Mouse (Mus musculus): Measurements from ENCODE around the gene Ncoa5.

The Ncoa5 gene

DNA sequence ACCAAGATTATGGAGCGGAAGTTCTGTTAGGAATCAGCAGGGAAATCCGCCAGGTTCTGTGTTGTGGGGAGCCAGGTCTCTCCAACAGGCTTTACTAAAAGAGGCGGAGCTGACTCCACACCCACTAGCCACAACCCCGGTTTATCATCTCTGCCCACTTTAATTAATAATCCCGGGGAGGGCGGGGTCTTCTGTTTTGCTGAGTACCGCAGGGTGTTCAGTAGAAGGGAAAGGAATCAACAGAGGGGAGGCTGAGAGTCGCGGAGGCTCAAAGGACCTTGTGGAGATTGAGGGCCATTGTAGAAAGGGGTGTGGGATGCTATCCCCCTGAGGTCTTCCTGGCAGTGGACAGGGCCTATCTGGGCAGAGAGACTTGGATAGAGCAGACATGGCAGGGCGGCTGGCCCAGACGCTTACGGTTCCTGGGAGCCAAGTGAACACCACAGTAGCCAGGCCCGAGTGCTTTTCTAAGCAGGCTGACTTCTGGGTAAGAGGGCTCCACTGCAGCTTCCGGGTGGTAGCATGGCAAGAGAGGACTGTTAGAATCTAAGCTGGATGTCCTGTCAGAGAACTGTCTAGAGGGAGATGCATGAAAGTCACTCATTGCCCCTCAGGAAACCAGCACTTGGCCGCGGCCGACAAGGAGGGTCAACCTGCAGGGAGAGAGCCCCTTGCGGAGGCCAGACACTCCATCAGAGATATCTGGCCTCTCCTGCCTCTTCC is 16.3 kb upstream of the Ncoa5 start:
- CTCF ChIA-PET = no interaction called here

DNA sequence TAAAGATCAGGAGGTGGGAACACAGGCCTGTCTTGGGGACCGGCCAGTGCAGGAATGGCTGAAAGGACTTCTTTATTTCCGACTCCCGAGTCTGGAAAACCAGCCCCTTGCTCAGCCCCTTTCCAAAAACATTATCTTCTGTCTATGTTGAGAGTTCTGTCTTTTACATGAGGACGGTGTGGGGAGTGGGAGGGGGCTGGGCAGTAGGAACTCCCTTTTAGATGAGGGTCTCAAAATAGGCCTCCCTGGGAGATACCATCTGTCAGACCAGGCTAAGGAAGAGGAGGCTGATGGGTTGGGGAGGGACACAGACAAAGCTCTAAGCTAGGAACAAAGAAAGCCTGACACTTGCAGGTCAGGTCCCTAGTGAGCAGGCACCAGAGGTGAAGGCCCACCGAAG is 14.4 kb upstream of the Ncoa5 start:
- CTCF ChIA-PET = no interaction called here

DNA sequence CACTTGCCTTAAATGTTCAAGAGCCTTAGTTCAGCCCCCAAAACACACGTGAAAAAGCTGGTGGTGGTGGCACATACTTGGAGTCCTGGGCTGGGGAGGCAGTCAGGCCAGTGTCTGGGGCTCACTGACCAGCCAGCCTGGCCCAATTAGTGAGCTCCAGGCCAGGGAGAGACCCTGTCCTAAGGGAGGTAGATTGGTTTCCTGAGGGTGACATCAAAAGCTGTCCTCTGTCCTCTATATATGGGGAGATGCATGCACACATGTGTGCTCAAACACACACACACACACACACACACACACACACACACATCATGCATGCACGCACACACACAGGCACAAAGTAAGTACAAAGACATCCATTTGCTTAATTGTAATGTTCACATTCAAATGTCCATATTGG is 9.1 kb upstream of the Ncoa5 start:
- CTCF ChIA-PET = interaction anchor here (0.6 to 0.7 kb wide), 2 partner anchors 163 to 429 kb away, joined by 3 to 5 read pairs; partner anchors contain the start of gene Slc13a3

DNA sequence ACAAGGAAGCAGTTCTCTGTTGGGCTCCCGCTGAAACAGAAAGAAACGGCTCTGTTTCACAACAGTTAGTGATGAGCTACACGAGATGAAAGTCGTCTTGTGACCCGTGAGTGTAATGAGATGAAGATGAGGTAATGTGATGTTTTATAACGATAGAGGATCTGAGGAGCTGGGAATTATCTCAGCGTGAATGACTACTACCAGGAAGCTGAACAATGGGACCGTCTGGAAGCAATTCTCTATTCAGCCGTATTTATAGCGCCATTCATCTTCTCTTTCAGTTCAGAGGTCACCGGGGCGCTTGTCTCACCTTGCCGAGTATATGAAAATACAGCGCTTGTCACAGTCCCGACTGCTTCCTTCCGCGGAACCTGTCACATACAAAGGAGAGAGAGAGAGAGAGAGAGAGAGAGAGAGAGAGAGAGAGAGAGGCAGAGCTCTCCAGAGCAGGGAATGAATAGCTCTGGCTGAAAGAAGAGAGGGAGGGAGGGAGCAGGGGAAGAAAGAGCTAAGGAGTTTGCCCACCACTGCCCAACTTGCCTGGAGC is 8.5 kb upstream of the Ncoa5 start:
- CTCF ChIA-PET = interaction anchor here (0.6 to 0.7 kb wide), 2 partner anchors 162 to 430 kb away, joined by 3 to 5 read pairs; partner anchors contain the start of gene Slc13a3

DNA sequence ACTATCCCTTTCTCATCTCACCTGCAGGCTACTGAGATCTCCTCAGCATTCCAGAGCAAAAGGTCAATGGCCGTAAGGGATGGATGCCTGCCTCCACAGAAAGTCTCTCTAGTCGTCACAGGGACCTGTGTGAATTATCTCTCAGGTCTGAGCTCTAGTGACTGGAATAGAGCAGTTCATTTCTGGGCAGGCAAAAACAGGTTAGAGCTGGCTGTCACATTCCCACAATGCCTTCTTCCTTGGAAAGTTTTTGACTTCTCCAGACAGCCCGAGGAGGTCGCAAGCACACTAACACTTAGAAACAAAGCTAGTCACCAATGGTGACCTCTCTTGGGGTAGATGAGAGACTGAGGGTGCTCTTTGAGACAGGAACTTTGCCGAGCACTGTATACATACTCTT is 7.5 kb upstream of the Ncoa5 start:
- CTCF ChIA-PET = no interaction called here

DNA sequence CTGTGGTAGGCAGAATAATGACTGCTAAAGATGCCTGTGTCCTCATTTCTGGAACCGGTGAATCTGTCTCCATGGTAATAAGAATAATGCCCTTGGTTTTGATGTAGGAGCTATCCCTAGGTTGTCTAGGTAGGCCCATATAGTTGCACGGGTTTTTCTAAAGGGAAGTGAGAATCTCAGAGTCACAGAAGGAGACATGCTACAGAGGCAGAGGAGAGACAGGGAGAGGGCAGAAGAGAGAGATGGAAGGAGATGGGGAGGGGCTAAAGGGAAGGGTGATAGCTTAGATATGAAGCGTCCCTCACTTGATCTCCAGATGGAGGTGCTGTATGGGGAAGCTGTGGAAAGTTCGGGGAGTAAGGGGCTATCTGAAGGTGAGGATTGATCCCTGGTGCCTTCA is 2.7 kb upstream of the Ncoa5 start:
- CTCF ChIA-PET = no interaction called here

DNA sequence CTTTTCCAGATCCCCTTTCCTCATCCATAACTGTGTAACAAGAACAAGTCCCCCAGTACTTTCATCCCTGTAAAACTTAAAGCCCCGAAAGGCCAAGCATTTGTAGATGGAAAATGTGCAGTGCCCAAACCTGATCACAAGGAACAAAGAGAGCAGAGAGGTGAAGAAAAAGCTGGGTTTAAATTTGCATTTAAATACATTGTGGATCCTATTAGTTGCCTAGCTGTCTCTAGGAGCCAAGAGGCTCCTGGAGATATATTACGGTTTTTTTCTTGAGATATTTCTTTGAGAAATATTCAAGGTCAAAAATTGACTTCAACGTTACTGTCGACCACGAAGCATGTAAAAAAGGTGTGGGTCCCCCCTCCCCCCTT is 378 bp upstream of the Ncoa5 start:
- CTCF ChIA-PET = interaction anchor here (0.6 kb wide), 1 partner anchor 27 kb away, joined by 6 read pairs; no protein-coding TSS in a partner anchor

DNA sequence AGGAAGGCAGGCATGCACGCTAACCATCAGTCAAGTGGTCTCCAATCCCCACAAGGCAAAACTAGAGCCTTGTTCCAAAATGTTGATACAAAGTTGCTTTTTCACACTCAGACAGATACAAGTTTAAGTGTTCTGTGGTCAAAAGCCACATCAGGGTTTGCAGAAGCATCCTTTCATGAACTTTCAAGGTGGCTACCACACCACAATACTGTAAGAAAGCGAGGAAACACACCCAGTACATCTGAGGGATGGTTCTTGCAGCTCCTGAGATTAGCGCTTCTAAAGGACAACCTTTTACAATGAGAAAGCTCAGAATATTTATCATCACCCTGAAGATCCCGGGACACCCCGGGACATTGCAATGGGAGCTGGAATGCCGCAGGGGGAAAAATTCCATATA is 1.4 kb downstream of the Ncoa5 start:
- CTCF ChIA-PET = interaction anchor here (0.7 kb wide), 1 partner anchor 174 kb away, joined by 3 read pairs; no protein-coding TSS in a partner anchor

DNA sequence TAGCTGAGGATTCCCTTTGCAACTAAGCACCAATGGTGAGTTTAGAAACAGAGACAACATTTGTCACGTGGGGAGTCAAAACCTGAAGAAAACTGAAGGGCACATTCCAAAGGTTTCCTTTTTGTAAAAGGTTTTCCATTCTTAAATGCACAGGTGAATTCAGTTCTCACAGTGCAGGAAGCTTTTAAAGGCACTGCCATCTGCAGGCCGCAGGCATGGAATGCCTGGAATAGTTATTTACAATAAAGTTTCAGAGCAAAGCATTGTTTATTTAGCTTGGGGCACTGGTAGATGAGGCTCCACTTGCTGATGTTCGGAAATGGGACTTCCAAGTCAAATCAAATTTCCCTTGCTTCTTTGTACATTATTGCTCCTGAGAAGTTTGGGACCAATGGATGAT is 2.1 kb downstream of the Ncoa5 start:
- CTCF ChIA-PET = interaction anchor here (0.6 kb wide), 1 partner anchor 99 kb away, joined by 7 read pairs; no protein-coding TSS in a partner anchor

DNA sequence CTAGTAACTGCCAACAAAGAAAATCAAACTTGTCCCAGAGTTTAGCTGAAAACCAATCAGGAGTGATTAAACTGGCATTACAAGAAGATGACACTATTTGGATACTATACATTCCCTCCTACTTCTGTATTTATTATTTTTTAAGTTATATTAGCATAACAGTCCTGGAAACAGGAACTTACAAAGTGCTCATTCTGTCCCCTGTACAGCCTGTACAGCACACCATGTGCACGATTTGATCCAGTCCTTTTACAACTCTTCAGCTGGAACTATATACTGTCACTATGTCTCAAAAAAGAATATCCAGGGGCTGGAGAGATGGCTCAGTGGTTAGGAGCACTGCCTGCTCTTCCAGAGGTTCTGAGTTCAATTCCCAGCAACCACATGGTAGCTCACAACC is 7.5 kb downstream of the Ncoa5 start:
- CTCF ChIA-PET = interaction anchor here (0.6 kb wide), 1 partner anchor 640 kb away, joined by 5 read pairs; no protein-coding TSS in a partner anchor

DNA sequence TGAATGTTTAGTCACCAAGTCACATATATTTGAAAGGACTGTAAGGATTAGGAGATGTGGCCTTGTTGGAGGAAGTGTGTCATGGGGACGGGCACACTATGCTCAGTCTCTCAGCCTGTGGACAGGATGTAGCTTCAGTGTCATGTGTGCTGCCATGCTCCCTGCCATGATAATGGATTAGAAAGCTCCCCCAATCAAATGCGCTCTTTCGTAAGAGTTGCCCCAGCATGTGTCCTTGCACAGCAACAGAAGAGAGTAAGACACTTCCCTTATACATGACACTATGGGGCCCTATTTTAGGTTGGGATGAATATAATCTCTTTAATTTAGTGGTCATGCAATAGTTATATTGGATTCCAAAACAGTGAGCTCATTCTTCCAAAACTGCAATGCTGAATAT is 14.2 kb downstream of the Ncoa5 start:
- CTCF ChIA-PET = no interaction called here

DNA sequence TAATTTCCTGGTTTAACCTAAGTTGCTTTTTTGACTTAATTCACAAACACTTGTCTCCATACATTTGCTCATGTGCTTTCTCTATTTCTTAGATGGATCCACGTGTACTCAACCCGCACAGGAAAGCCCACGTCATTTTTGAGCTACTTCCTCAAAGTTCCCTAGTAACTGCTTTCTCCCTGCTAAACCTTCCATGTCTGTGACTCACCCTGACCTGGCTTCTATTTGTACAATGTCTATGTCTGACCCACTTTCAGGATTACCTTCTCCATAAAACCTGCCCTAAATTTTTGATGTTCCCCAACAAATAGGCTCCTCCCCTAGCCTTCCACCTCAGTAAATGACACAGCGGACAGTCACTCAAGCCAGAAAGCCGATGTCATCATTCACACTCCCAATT is 19.7 kb downstream of the Ncoa5 start:
- CTCF ChIA-PET = interaction anchor here (0.6 kb wide), 1 partner anchor 43 kb away, joined by 3 read pairs; no protein-coding TSS in a partner anchor

DNA sequence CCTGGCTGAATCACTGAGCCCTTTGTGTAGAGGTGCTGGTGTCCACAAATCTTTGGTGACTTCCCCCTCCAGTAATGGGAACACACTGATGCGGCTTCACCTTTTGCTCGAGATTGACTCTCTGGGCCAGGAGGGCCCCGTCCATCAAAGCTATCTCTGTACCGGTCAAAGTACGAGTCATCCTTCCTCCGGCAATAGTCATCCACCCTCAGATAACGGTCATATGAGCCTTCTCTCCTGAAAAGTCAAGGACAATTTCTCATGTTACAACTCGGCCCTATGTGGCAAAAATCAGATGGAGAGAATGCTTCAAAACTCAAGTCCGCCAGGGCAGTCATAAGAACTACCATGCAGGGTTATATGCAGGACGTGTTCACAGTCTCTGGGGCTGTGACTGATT is 24.3 kb downstream of the Ncoa5 start:
- CTCF ChIA-PET = no interaction called here

DNA sequence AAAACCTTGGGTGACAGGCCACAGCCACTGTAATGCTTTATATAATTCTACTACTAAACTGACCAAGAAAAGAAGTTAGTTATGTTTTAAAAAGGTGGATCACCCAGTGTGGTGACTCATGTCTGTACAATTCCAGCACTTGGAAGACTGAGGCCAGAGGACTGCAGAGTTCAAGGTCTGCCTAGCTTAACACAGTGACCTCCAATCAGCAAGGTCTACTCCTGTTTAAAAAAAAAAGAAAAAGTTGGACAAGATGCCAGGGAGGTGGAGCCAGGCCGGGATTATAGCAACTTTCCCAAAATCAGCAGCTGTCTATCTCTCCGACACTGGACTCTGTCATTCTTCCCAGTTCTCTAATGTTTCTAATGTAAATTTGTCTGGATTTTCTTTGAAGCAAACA is 25.1 kb downstream of the Ncoa5 start:
- CTCF ChIA-PET = no interaction called here

DNA sequence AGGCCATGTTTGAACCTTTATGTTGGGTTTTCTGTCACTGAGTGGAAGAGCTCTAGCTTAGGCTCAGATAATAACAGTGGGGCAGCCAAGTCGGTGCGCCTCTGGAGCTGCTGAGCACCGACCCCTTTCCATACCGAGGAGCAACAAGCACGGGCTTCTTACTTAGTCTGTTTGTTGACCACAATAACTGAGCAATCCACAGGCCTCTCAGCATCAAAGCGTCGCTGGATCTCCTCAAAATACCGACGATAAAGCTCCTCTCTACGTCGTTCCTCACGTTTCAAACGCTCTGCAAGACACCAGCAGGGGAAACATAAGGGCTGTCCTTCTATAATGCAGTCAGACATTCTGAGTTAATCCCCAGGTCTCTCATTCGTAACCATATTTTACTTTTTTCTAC is 25.5 kb downstream of the Ncoa5 start:
- CTCF ChIA-PET = interaction anchor here (0.6 kb wide), 1 partner anchor 136 kb away, joined by 14 read pairs; no protein-coding TSS in a partner anchor

DNA sequence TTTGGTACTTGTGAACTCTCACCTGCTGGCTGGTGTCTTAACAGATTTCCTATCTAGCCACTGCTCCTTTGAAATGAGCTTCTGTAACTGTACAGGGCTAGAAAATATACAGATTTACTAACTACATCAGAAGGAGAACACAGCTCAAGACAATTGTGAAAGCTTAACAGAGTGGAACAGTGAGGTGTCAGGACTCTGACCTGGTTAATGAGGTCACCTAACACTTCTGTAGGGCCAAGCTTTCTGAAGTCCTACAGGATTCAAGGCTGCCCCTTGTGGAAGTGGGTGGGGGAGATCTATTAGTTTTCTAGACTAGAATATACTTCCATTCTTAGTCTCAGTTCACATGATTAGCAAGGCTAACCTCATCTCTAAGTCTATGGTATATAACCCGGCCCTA is 26.7 kb downstream of the Ncoa5 start:
- CTCF ChIA-PET = no interaction called here

DNA sequence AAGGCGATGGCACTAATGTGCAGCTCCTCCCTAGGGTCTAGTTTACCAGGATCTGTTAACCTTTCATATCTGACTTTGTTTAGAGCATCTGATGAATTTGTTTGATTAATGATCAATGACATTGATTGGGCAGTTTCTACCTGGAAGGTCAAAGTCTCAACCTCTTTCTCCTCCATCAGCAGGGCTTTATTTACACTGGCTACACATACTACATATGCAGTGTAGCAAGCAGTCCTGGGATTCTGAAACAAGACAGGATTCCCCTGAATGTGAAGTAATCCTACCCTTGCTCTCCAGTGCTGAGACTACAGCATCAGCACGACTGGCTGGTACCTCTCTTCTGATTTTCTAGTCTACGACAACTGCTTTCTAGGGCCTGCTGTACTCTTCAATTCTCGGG is 27.9 kb downstream of the Ncoa5 start:
- CTCF ChIA-PET = no interaction called here

DNA sequence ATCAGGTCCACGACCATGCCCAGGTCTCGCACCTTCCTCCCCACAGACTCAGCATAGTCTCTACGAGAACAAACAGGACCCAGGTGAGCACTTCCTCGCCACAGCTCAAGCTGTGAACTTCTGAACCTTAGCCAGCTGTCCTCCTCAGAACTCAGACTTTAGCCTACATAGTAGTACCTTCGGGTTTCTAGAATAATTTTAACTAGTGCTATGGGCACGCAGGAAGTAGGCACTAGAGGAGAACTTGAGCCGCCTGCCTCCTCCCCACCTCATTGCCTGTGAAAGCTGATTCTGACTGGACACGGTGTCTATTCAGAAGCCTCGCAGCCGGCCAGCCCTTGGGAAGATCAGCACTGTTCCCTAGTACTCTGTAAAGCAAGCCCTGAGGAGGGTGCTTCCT is 30.4 kb downstream of the Ncoa5 start:
- CTCF ChIA-PET = no interaction called here

DNA sequence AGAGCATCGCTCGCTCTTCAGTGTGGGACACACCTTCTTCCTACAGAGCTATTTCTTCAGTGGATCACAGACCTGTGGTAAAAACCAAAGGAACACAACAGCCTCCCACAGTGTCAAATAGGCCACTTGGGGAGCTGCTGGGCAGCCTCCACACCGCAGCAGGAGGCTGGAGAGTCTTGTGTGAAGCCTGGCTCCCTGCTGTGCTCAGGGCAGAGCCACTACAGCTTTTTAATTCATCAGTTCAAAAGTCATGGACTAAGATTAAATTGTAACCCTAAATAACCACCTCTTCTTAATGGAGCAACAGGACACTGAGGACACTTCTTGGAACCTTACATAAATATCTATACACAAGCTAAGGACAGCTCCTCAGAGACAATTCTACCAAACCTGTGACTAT is 31.6 kb downstream of the Ncoa5 start:
- CTCF ChIA-PET = no interaction called here

DNA sequence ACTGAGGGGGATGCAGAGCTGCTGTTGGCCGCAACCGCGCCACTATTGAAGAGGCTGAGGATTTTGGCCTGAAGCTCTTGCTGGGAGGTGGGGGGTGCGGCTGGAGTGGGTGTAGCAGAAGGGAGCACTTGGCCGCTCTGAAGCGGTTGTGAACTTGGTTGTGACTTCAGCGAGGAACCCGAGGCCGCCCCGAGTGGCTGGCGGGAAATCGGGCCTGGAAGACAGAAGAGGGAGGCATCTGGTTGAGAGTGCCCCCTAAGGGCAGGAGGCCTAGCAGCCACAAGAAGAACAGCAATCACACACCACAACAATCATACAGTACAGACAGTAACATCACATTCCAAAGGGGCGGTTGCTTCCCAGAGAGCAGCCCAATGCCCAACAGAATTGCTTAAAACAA is 32.7 kb downstream of the Ncoa5 start:
- CTCF ChIA-PET = no interaction called here

DNA sequence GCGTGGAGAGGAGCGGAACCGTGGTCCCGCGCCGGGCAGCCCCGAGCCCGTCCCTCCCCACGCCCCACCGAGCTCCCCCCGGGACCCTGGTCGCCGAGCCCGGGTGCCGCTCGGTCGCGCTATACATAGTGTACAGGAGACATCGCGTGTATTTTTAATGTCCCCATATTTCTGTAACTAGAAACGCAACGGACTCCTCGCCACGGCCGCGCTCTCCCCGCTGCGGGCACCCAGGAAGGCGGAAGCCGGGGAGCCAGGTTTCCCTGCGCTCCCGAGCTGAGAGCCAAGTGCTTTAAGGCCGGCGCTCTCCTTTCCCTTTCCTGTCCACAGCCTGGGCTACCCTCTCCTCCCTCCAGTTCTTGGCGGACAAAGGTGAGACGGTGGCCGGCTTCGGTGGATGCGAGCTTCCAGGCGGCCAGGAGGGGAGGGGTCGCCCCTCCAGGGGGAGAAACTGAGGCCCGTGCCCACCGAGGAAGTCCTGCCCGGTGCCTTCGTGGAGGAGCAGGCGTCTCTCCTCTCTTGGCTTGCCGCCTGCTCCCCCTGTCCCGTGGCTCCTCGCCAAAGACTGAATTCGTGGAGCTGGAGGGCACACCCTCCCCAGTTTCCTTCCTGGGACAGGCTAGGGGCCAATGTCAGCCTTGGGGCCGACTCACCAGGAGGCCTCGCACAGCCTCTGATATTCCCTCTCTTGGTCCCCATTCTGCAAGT is 36.8 kb downstream of the Ncoa5 start:
- CTCF ChIA-PET = no interaction called here

DNA sequence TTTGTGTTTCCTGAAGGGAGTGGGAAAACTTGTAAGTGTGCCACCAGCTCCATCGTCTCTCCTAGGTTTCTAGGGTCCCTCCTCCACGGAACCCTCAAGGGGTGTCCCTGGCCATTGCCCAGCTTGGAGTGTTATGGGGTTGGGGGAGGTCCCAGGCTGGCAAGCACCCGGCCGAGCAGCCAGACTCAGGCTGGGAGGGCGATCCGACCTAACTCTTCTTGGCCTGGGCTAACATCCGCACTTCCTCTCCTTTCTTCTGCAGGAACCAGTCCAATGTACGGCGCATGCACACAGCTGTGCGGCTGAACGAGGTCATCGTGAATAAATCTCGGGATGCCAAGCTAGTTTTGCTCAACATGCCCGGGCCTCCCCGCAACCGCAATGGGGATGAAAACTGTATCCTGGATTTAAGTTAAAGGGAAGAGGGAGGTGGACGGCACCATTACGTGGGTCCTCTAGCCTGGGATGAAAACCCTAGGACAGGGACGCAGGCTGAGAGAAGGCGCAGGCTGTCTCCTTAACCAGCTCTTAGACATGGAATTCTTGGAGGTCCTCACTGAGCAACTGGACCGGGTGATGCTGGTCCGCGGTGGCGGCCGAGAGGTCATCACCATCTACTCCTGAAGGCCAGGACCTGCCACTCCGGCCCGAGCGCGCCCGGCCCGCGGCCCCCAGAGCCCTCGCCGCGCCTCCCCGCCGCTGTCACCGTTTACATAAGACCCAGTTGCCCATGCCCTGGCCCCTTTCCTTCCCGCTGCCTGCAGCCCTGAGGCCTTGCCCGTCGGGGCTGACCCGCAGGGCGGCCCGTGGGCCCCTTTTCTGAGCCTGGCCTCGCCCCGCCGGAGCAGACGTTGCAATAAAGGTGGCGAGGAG is 37.6 kb downstream of the Ncoa5 start:
- CTCF ChIA-PET = no interaction called here

Measured in spleen, embryonic (tissue).